Mouse (Mus musculus) limb, embryonic 14.5 days (tissue): Measurements from ENCODE around the gene Parvb. TPM values are rescaled to one million over a fixed set of nuclear protein-coding genes. Genes with fewer than 3 reads are reported as not detected.

Source experiments
- ATAC-seq: fragments of 200-750 bp; cut with Nextera tagmentation; 2 replicates; pipeline ENCODE4 v1.8.0; 2017; ENCODE audit warnings: low read depth, moderate number of reproducible peaks, moderate TSS enrichment; ENCODE audit not compliant: low FRiP score
- DNase-seq: peaks from one replicate; pipeline ENCODE4 v3.0.0-alpha.2; 2015; ENCODE audit warnings: low spot score
- H3K27ac ChIP-seq: fragments of 300-500 bp; sonication (generic); replicated peaks from 2 replicates; pipeline ENCODE4 v1.5.1; 2014; ENCODE audit warnings: low read depth, mild to moderate bottlenecking, low read length, moderate library complexity, mixed read lengths
- H3K27me3 ChIP-seq: fragments of 300-500 bp; sonication (generic); 2 replicates; pipeline ENCODE4 v1.6.1; 2014; ENCODE audit warnings: low read length, mixed read lengths; ENCODE audit not compliant: control insufficient read depth, insufficient read depth
- H3K36me3 ChIP-seq: fragments of 300-500 bp; sonication (generic); 2 replicates; pipeline ENCODE4 v1.6.1; 2014; ENCODE audit warnings: mild to moderate bottlenecking, low read length, moderate library complexity, mixed read lengths; ENCODE audit not compliant: control insufficient read depth, insufficient read depth
- H3K4me1 ChIP-seq: fragments of 300-500 bp; sonication (generic); 2 replicates; pipeline ENCODE4 v1.6.1; 2014; ENCODE audit warnings: antibody characterized with exemption, low read length, mixed read lengths; ENCODE audit not compliant: control insufficient read depth, insufficient read depth
- H3K4me2 ChIP-seq: fragments of 300-500 bp; sonication (generic); replicated peaks from 2 replicates; pipeline ENCODE4 v1.6.1; 2014; ENCODE audit warnings: low read depth, mild to moderate bottlenecking, low read length, moderate library complexity; ENCODE audit not compliant: severe bottlenecking
- H3K4me3 ChIP-seq: fragments of 300-500 bp; sonication (generic); replicated peaks from 2 replicates; pipeline ENCODE4 v1.5.1; 2014; ENCODE audit warnings: low read length
- H3K9ac ChIP-seq: fragments of 300-500 bp; sonication (generic); 2 replicates; pipeline ENCODE4 v1.6.1; 2014; ENCODE audit warnings: mild to moderate bottlenecking, low read depth, low read length, moderate library complexity; ENCODE audit not compliant: severe bottlenecking
- H3K9me3 ChIP-seq: fragments of 300-500 bp; sonication (generic); 2 replicates; pipeline ENCODE4 v1.6.1; 2016; ENCODE audit warnings: low read length; ENCODE audit not compliant: control insufficient read depth
- POLR2A ChIP-seq: fragments of 200-500 bp; IDR thresholded peaks from 2 replicates; pipeline ENCODE4 v1.8.0; 2012; ENCODE audit warnings: inconsistent platforms, mild to moderate bottlenecking, moderate library complexity, borderline replicate concordance; ENCODE audit not compliant: insufficient read depth, insufficient read length; ENCODE audit errors: extremely low read depth
- WGBS: fragments of 180-500 bp; shearing (Covaris S2); extraction: QIAGEN DNeasy Blood & Tissue Kit; methylation state at CpG from one replicate; pipeline ENCODE4 v1.1.7; 2014; 5-methylcytosine and 5-hydroxymethylcytosine counted together
- polyA plus RNA-seq, 2 experiments: library from polyadenylated mRNA; depleted of rRNA in 1 of 2; stranded (reverse) in 1 of 2; unstranded in 1 of 2; fragments of >200 nt; fragmentation: Nextera tagmentation in 1 of 2; extraction: Ambion mirVana in 1 of 2; gene quantifications; 2 replicates each; pipeline versions ENCODE4 v1.2.1 to v1.2.3; 2012 to 2014

Gene Parvb
- polyA plus RNA-seq, 2 experiments, result 2.4 to 13.5 TPM

- Histone ChIP-seq H3K36me3 (no peaks in the 10 kb centered on the region), H3K4me2 (no peak overlapping the region), H3K9me3 (no peaks in the 10 kb centered on the region; the same call in 1 of the 2 replicates), H3K4me3 (no peak overlapping the region), H3K9ac (no peak overlapping the region), H3K27me3 (no peaks in the 10 kb centered on the region), H3K4me1 (peaks cover 12% of the 10 kb centered on the region), H3K27ac (0 out of 2 replicates have a peak overlapping the region, but pooled peaks have one; percentile 41)
- no peak for TF ChIP-seq POLR2A
- ATAC-seq (peak; percentile 56), DNase-seq (peak; percentile 63)
- WGBS, result 34% methylated on average over 21 of the region's 21 CpGs
Measured at GRCm38 (mm10) chr15:84351915-84352844, 120.3 kb downstream of the Parvb start.

- DNase-seq, result no peak
- no peaks in the 10 kb centered on the region for H3K27me3 ChIP-seq
- H3K4me1 ChIP-seq, result peaks cover 12% of the 10 kb centered on the region
- H3K9me3 ChIP-seq, result no peaks in the 10 kb centered on the region
- H3K27ac ChIP-seq, result no peak overlapping the region
- no peak overlapping the region for H3K9ac ChIP-seq
- TF ChIP-seq POLR2A, result no peak
- ATAC-seq, result no peak
- WGBS, result 71% methylated on average over 5 of the region's 5 CpGs
- H3K36me3 ChIP-seq, result no peaks in the 10 kb centered on the region
- no peak overlapping the region for H3K4me3 ChIP-seq
- H3K4me2 ChIP-seq, result no peak overlapping the region
Measured at GRCm38 (mm10) chr15:84355081-84355480, 123.2 kb downstream of the Parvb start.

GRCm38 (mm10) chr15:84364746-84365145 is 132.9 kb downstream of the Parvb start:
- WGBS, result 75% methylated on average over 3 of the region's 3 CpGs
- no peak for ATAC-seq
- no peaks in the 10 kb centered on the region for H3K36me3 ChIP-seq

More at GRCm38 (mm10) chr15:84364746-84365145, 132.9 kb downstream of the Parvb start:
- Histone ChIP-seq H3K27me3 (no peaks in the 10 kb centered on the region), H3K4me2 (no peak overlapping the region), H3K27ac (no peak overlapping the region), H3K4me3 (no peak overlapping the region), H3K9me3 (no peaks in the 10 kb centered on the region), H3K4me1 (peaks cover 9% of the 10 kb centered on the region; the same call in 1 of the 2 replicates), H3K9ac (no peak overlapping the region)
- TF ChIP-seq POLR2A, result no peak
- DNase-seq, result no peak

Other genes with a start within 250 kb of the Parvb start
- gene Efcab6, start 166.7 kb upstream of the Parvb start, polyA plus RNA-seq (2012; rRNA removed), result 0.10 and 0.25 TPM in 2 replicates
- gene Efcab6, start 166.7 kb upstream of the Parvb start, polyA plus RNA-seq (2014; fragmentation: Nextera tagmentation; extraction: Ambion mirVana), result 0.18 and 0.52 TPM in 2 replicates
- 3.1 and 3.6 TPM in 2 replicates for gene Sult4a1, start 126.3 kb upstream of the Parvb start, polyA plus RNA-seq (2012; rRNA removed)
- 0.81 and 1.2 TPM in 2 replicates for gene Sult4a1, start 126.3 kb upstream of the Parvb start, polyA plus RNA-seq (2014; fragmentation: Nextera tagmentation; extraction: Ambion mirVana)
- not detected in 2 replicates for gene Pnpla5, start 108.9 kb upstream of the Parvb start, polyA plus RNA-seq (2012; rRNA removed)
- gene Pnpla5, start 108.9 kb upstream of the Parvb start, polyA plus RNA-seq (2014; fragmentation: Nextera tagmentation; extraction: Ambion mirVana), result not detected in 2 replicates
- 1.6 and 1.8 TPM in 2 replicates for gene Pnpla3, start 64.2 kb upstream of the Parvb start, polyA plus RNA-seq (2012; rRNA removed)
- 0.15 and 0.28 TPM in 2 replicates for gene Pnpla3, start 64.2 kb upstream of the Parvb start, polyA plus RNA-seq (2014; fragmentation: Nextera tagmentation; extraction: Ambion mirVana)
- 22.2 and 29.1 TPM in 2 replicates for gene Samm50, start 39.8 kb upstream of the Parvb start, polyA plus RNA-seq (2012; rRNA removed)
- 71.2 and 71.8 TPM in 2 replicates for gene Samm50, start 39.8 kb upstream of the Parvb start, polyA plus RNA-seq (2014; fragmentation: Nextera tagmentation; extraction: Ambion mirVana)
- 3.6 and 3.9 TPM in 2 replicates for gene Parvg, start 92.0 kb downstream of the Parvb start, polyA plus RNA-seq (2012; rRNA removed)
- 2.5 and 2.8 TPM in 2 replicates for gene Parvg, start 92.0 kb downstream of the Parvb start, polyA plus RNA-seq (2014; fragmentation: Nextera tagmentation; extraction: Ambion mirVana)
- gene Shisal1, start 215.1 kb downstream of the Parvb start, polyA plus RNA-seq (2012; rRNA removed), result 7.7 and 8.7 TPM in 2 replicates
- gene Shisal1, start 215.1 kb downstream of the Parvb start, polyA plus RNA-seq (2014; fragmentation: Nextera tagmentation; extraction: Ambion mirVana), result 4.9 and 5.8 TPM in 2 replicates